Mouse (Mus musculus): ENCODE results near the gene Mxi1.

GRCm38 (mm10) chr19:53325578-53326295, 15.4 kb downstream of the Mxi1 start:
- no peak for TF ChIP-seq POLR2A (IDR thresholded peaks at IDR 0.05; ENCODE audit: insufficient read depth, low read length)
- TF ChIP-seq CTCF (IDR thresholded peaks at IDR 0.05; ENCODE audit: low read depth, low read length), result no peak
